Mouse (Mus musculus): ENCODE data around the gene Matk.

Matk gene

GRCm38 (mm10) chr10:81303761-81304160, 51.0 kb downstream of the Matk start:
- no peak for DNase-seq (ENCODE audit: low read depth, low spot score)

DNA sequence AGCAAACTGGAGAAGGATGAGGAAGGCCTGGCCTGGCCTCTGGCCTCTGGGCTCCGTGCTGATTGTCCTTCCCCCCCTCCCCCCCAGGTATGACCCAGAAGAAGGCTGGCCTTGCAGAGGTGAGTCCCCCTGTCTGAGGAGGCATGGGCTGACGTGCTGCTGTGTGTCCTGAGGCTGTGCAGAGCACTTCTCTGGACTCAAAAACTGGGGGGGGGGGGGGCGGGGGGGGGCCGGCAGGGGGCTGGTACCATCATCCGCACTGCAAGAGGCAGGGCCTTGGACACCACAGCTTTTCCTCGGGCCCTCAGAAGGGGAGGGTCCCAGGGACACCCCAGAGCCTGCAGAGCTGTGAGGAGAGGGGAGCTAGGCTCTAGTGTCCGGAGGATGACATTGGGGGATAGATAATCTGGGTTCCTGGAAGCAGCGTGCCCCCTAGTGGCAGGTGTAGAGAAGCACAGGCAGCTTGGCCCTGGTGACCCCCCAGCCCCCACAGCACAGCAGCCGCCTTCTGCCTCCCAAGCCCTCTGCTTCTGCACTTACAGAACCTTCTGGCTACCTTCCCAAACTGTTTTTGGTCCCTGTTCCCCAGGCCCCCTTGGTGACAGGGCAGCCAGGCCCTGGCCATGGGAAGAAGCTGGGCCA, 52.0 kb downstream of the Matk start:
- no peak for DNase-seq (ENCODE audit: low read depth, low spot score)

DNA sequence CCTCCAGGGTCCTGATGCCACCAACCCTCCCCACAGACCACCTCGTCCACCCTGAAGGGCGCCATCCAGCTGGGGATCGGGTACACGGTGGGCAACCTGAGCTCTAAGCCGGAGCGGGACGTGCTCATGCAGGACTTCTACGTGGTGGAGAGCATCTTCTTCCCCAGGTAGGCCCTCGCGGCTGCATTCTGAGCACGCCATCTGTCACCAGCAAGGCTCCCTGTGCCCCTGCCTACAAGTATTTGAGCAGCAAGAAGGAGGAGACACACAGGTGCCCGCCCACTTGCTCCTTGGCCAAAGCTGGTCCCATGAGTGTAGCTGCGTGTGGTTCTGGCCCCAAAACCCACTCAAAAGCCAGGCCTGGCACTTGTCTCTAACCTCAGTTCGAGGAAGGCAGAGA, 52.9 kb downstream of the Matk start:
- DNase-seq (ENCODE audit: low read depth, low spot score): no peak

DNA sequence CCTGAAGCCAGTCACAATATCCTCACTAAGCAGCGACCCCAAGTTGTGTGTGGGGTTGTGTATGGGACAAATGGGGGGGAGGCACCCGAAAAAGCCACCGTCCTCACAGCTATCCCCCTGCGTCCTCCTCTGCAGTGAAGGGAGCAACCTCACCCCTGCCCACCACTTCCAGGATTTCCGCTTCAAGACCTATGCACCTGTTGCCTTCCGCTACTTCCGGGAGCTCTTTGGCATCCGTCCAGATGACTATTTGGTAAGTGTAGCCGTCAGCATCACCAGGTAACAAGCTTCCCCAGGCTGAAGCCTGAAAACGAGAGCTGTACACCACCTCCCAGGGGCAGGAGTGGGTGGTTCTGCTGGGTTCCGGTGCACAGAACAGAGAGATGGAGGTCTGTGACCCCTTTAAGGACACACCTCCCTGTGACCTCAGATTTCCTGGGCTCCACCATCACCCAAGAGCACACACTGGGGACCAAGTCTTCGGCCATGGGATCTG, 53.5 kb downstream of the Matk start:
- DNase-seq (ENCODE audit: low read depth, low spot score): no peak

GRCm38 (mm10) chr10:81306837-81307682, 54.3 kb downstream of the Matk start:
- no peak for DNase-seq (ENCODE audit: low read depth, low spot score)

- DNase-seq (ENCODE audit: low read depth, low spot score): no peak
Observed at GRCm38 (mm10) chr10:81309571-81309970, 56.8 kb downstream of the Matk start.

Data from WW6 (cell line).